In the genomic region with DNA sequence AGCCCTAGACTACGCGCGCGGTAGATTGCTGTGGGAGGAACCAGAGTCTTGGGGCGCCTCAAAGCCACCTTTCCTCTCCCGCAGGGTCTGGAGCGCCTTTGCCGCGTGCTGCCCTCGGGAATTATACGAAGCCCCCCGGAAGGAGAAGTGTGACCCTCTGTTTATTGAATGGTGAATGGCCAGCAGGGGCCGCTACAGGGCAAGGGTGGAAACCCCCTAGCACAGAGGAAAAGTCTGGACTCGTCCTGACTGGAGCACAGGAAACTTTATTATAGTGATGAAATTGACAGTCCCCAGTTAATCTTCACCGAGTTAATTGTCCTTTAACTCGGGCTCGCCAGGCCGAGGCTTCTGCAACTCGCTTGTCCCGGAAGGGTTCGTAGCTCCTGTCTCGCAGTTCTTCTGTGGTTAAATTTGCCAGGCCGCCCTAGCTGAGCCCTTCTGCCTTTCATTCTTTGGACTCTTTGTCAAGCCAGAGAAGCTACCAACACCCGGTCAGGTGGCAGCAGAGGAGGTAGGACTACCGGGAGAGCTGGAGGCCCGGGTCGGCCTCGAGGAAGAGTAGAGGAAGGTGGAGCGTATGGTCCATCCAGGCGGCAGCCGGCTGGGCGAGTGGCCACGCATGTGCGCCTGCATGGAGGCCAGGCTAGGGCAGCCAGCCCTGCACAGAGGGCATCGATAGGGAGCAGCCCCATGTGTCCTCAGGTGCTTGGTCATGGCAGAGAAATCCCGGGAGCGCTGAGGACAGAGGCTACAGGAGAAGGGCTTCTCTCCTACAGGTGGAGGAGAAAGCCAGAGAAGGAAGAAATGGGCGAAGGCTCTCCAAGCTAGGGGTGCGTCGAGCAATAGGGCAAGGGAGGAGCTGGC, we compare ENCODE assay signal across 8 mouse cellular contexts. TPM values are rescaled to one million over a fixed set of nuclear protein-coding genes. Genes with fewer than 3 reads are reported as not detected.
DNase-seq lines count a peak whose midpoint lies in the region; ATAC-seq and TF ChIP-seq lines count a peak whose summit lies in the region.

No protein-coding gene starts in this region.

- peak overlapping the region; percentile 80 for H3K9ac ChIP-seq in ES-E14 (ENCODE audit: insufficient read depth, low read depth, low read length, poor library complexity, severe bottlenecking)
- peak overlapping the region; percentile 97 for H3K9ac ChIP-seq in forebrain, embryonic 14.5 days (ENCODE audit: low read length)
- H3K9ac ChIP-seq in neural tube, embryonic 15.5 days (replicated peaks), result peak overlapping the region; percentile 96

- peak; percentile 71 for ATAC-seq in forebrain, embryonic 14.5 days
- ATAC-seq in neural tube, embryonic 15.5 days (ENCODE audit: low FRiP score), result peak; percentile 79

- H3K9me3 ChIP-seq in ES-E14 (ENCODE audit: control insufficient read depth, insufficient read depth, low read depth, low read length), result no peaks in the 10 kb centered on the region
- H3K9me3 ChIP-seq in forebrain, embryonic 14.5 days (replicated peaks; ENCODE audit: control insufficient read depth, low read length), result no peaks in the 10 kb centered on the region
- no peaks in the 10 kb centered on the region for H3K9me3 ChIP-seq in neural tube, embryonic 15.5 days (replicated peaks)

- H3K4me1 ChIP-seq in ES-E14 (ENCODE audit: control insufficient read depth in 2 of 2, insufficient read depth in 2 of 2, low read length in 2 of 2, poor library complexity in 1 of 2), result peaks cover 4 to 32% of the 10 kb centered on the region in 2 experiments
- peaks cover 7% of the 10 kb centered on the region for H3K4me1 ChIP-seq in forebrain, embryonic 14.5 days (ENCODE audit: control insufficient read depth, insufficient read depth, low read length)
- H3K4me1 ChIP-seq in neural tube, embryonic 15.5 days, result peaks cover 23% of the 10 kb centered on the region

- 32% methylated on average over 39 of the region's 40 CpGs for WGBS in forebrain, embryonic 14.5 days
- 28% methylated on average over 40 of the region's 40 CpGs for WGBS in neural tube, embryonic 15.5 days

- peaks cover 22% of the 10 kb centered on the region for H3K36me3 ChIP-seq in ES-E14 (ENCODE audit: control insufficient read depth, insufficient read depth, low read length, poor library complexity, severe bottlenecking)
- peaks cover 24% of the 10 kb centered on the region for H3K36me3 ChIP-seq in forebrain, embryonic 14.5 days (ENCODE audit: control insufficient read depth, insufficient read depth, low read length)
- H3K36me3 ChIP-seq in neural tube, embryonic 15.5 days, result peaks cover 17% of the 10 kb centered on the region

- H3K27me3 ChIP-seq in forebrain, embryonic 14.5 days (replicated peaks; ENCODE audit: control insufficient read depth, insufficient read depth, low read length), result no peaks in the 10 kb centered on the region
- H3K27me3 ChIP-seq in neural tube, embryonic 15.5 days (replicated peaks), result no peaks in the 10 kb centered on the region

- peak; percentile 88 for DNase-seq in ES-E14 (ENCODE audit: low read depth, low spot score)
- peak; percentile 80 for DNase-seq in cerebellum, adult 11-12 months
- DNase-seq in forebrain, embryonic 14.5 days (ENCODE audit: low spot score), result peak; percentile 92
- DNase-seq in heart, postnatal 10 days, result peak; percentile 88 to 92
- DNase-seq in kidney, postnatal 4 days, result peak; percentile 95
- peak; percentile 86 to 87 for DNase-seq in lung, adult 18-20 months
- DNase-seq in testis, postnatal 14 days (ENCODE audit: low spot score), result peak; percentile 78

- peak overlapping the region; percentile 82 to 98 for H3K4me3 ChIP-seq in ES-E14 (ENCODE audit: insufficient read depth in 1 of 2, low read depth in 1 of 2, low read length in 2 of 2, poor library complexity in 1 of 2, severe bottlenecking in 1 of 2)
- H3K4me3 ChIP-seq in forebrain, embryonic 14.5 days (ENCODE audit: low read depth, low read length), result peak overlapping the region; percentile 98
- peak overlapping the region; percentile 91 for H3K4me3 ChIP-seq in neural tube, embryonic 15.5 days (replicated peaks)

- peak overlapping the region; percentile 95 for H3K4me2 ChIP-seq in forebrain, embryonic 14.5 days (ENCODE audit: low read length)
- peak overlapping the region; percentile 90 for H3K4me2 ChIP-seq in neural tube, embryonic 15.5 days

- intact Hi-C loops in heart, postnatal 10 days (cut with DNase I), result loop anchor here (1.0 to 10.0 kb wide), 6 partner anchors 19 to 375 kb away; partner anchors contain the start of gene Tmem147

- in situ Hi-C loops in ES-E14 (cut with MboI; ENCODE audit: low sequenced_read_pairs in 2 of 2, unreplicated experiment in 2 of 2), result no loop called here

- peak overlapping the region; percentile 65 for H3K27ac ChIP-seq in ES-E14 (ENCODE audit: insufficient read depth, low read depth, low read length, poor library complexity, severe bottlenecking)
- peak overlapping the region; percentile 92 for H3K27ac ChIP-seq in forebrain, embryonic 14.5 days (ENCODE audit: low read depth, low read length)
- H3K27ac ChIP-seq in neural tube, embryonic 15.5 days (replicated peaks), result peak overlapping the region; percentile 94

TF ChIP-seq in ES-E14, 5 proteins besides CTCF, POLR2A, EP300 and RAD21:
- TF ChIP-seq ZC3H11A (IDR thresholded peaks at IDR 0.05; ENCODE audit: borderline replicate concordance, low read depth, low read length), result peak; percentile 72; the same call in 1 of the 2 replicates
- TF ChIP-seq CHD2 (IDR thresholded peaks at IDR 0.05; ENCODE audit: low read depth, low read length), result no peak
- TF ChIP-seq HCFC1 (IDR thresholded peaks at IDR 0.05; ENCODE audit: borderline replicate concordance, insufficient read depth, low read length), result no peak
- no peak for TF ChIP-seq MAFK (IDR thresholded peaks at IDR 0.05; ENCODE audit: insufficient read depth, low read depth, low read length)
- no peak for TF ChIP-seq ZNF384 (IDR thresholded peaks at IDR 0.05; ENCODE audit: low read depth, low read length)

RNA-seq across cellular contexts. Expression of gene Kmt2b, which starts 1.1 kb away (rescaled TPM):
- 73.7 and 98.6 TPM in 2 replicates for total RNA-seq in ES-E14 (2012; rRNA removed)
- polyA plus RNA-seq in forebrain, embryonic 14.5 days (2014; fragmentation: Nextera tagmentation; extraction: Ambion mirVana), result 8.7 and 9.6 TPM in 2 replicates
- total RNA-seq in heart, postnatal 10 days (2021), result 10 to 100 TPM; 25.8 to 30.2 TPM
- 8.5 and 8.8 TPM in 2 replicates for polyA plus RNA-seq in neural tube, embryonic 15.5 days (2015; fragmentation: Nextera tagmentation; extraction: Ambion mirVana)

RNA-seq across cellular contexts. Expression of gene Zbtb32, which starts 9.0 kb away (rescaled TPM):
- 20.8 and 24.6 TPM in 2 replicates for total RNA-seq in ES-E14 (2012; rRNA removed)
- polyA plus RNA-seq in forebrain, embryonic 14.5 days (2014; fragmentation: Nextera tagmentation; extraction: Ambion mirVana), result 0.12 and 0.34 TPM in 2 replicates
- total RNA-seq in heart, postnatal 10 days (2021), result not detected
- 0.37 and 0.44 TPM in 2 replicates for polyA plus RNA-seq in neural tube, embryonic 15.5 days (2015; fragmentation: Nextera tagmentation; extraction: Ambion mirVana)

RNA-seq across cellular contexts. Expression of gene Upk1a, which starts 23.0 kb away (rescaled TPM):
- 1.8 and 2.5 TPM in 2 replicates for total RNA-seq in ES-E14 (2012; rRNA removed)
- 0.20 and 0.25 TPM in 2 replicates for polyA plus RNA-seq in forebrain, embryonic 14.5 days (2014; fragmentation: Nextera tagmentation; extraction: Ambion mirVana)
- under 1 TPM; 0.42 to 0.48 TPM for total RNA-seq in heart, postnatal 10 days (2021)
- polyA plus RNA-seq in neural tube, embryonic 15.5 days (2015; fragmentation: Nextera tagmentation; extraction: Ambion mirVana), result 0.87 and 2.3 TPM in 2 replicates

RNA-seq across cellular contexts. Expression of gene Igflr1, which starts 24.4 kb away (rescaled TPM):
- total RNA-seq in ES-E14 (2012; rRNA removed), result 1.3 and 3.3 TPM in 2 replicates
- polyA plus RNA-seq in forebrain, embryonic 14.5 days (2014; fragmentation: Nextera tagmentation; extraction: Ambion mirVana), result 1.7 and 6.4 TPM in 2 replicates
- total RNA-seq in heart, postnatal 10 days (2021), result 1 to 10 TPM; 1.6 to 2.0 TPM
- polyA plus RNA-seq in neural tube, embryonic 15.5 days (2015; fragmentation: Nextera tagmentation; extraction: Ambion mirVana), result 4.1 and 4.7 TPM in 2 replicates

RNA-seq across cellular contexts. Expression of gene Psenen, which starts 26.2 kb away (rescaled TPM):
- 64.9 and 65.3 TPM in 2 replicates for total RNA-seq in ES-E14 (2012; rRNA removed)
- 121 and 143 TPM in 2 replicates for polyA plus RNA-seq in forebrain, embryonic 14.5 days (2014; fragmentation: Nextera tagmentation; extraction: Ambion mirVana)
- total RNA-seq in heart, postnatal 10 days (2021), result 10 to 100 TPM; 78.2 to 80.1 TPM
- polyA plus RNA-seq in neural tube, embryonic 15.5 days (2015; fragmentation: Nextera tagmentation; extraction: Ambion mirVana), result 136 and 139 TPM in 2 replicates

Comparison
In these comparisons a context has a peak if more than half of its experiments do, and no peak if none do; other contexts are left out.
1. Peak in every context shown above with its lines: DNase-seq, ATAC-seq, H3K4me3 ChIP-seq and H3K27ac ChIP-seq.
2. RNA of gene Zbtb32, which starts 9.0 kb away (total RNA-seq): 20.8 to 24.6 TPM in ES-E14; not detected in heart, postnatal 10 days; every median in the first group is over 10 times any median in the second.